Mouse (Mus musculus): ENCODE data around the gene Selenom. TPM values are rescaled to one million over a fixed set of nuclear protein-coding genes. Genes with fewer than 3 reads are reported as not detected.

The Selenom gene
- total RNA-seq, 1 experiment: 43.8 TPM

GRCm38 (mm10) chr11:3548564-3549295, 34.2 kb downstream of the Selenom start:
- in situ Hi-C loops (cut with MboI; ENCODE audit: low sequenced_read_pairs in 2 of 2, unreplicated experiment in 2 of 2): no loop called here
- no peaks in the 10 kb centered on the region for H3K36me3 ChIP-seq (ENCODE audit: control insufficient read depth, insufficient read depth, low read length, poor library complexity, severe bottlenecking)
- TF ChIP-seq CHD2 (IDR thresholded peaks at IDR 0.05; ENCODE audit: low read depth, low read length): no peak
- TF ChIP-seq HCFC1 (IDR thresholded peaks at IDR 0.05; ENCODE audit: borderline replicate concordance, insufficient read depth, low read length): no peak
- TF ChIP-seq ZNF384 (IDR thresholded peaks at IDR 0.05; ENCODE audit: low read depth, low read length): no peak
- TF ChIP-seq ZC3H11A (IDR thresholded peaks at IDR 0.05; ENCODE audit: borderline replicate concordance, low read depth, low read length): no peak
- TF ChIP-seq MAFK (IDR thresholded peaks at IDR 0.05; ENCODE audit: insufficient read depth, low read depth, low read length): no peak
- H3K4me3 ChIP-seq (ENCODE audit: insufficient read depth in 1 of 2, low read depth in 1 of 2, low read length in 2 of 2, poor library complexity in 1 of 2, severe bottlenecking in 1 of 2): no peak overlapping the region; a peak in 1 of 4 replicates
- no peaks in the 10 kb centered on the region for H3K9me3 ChIP-seq (ENCODE audit: control insufficient read depth, insufficient read depth, low read depth, low read length)
- H3K4me1 ChIP-seq (ENCODE audit: control insufficient read depth in 2 of 2, insufficient read depth in 2 of 2, low read length in 2 of 2, poor library complexity in 1 of 2): peaks cover 10 to 24% of the 10 kb centered on the region in 2 experiments
- peak overlapping the region; percentile 67 for H3K27ac ChIP-seq (ENCODE audit: insufficient read depth, low read depth, low read length, poor library complexity, severe bottlenecking)
- no peak for DNase-seq (ENCODE audit: low read depth, low spot score)
- H3K9ac ChIP-seq (ENCODE audit: insufficient read depth, low read depth, low read length, poor library complexity, severe bottlenecking): no peak overlapping the region

GRCm38 (mm10) chr11:3549791-3550190, 35.3 kb downstream of the Selenom start:
- no peak for TF ChIP-seq ZNF384 (IDR thresholded peaks at IDR 0.05; ENCODE audit: low read depth, low read length)

GRCm38 (mm10) chr11:3554976-3555375, 40.5 kb downstream of the Selenom start:
- H3K9ac ChIP-seq (ENCODE audit: insufficient read depth, low read depth, low read length, poor library complexity, severe bottlenecking): no peak overlapping the region
- H3K9me3 ChIP-seq (ENCODE audit: control insufficient read depth, insufficient read depth, low read depth, low read length): no peaks in the 10 kb centered on the region
- TF ChIP-seq ZC3H11A (IDR thresholded peaks at IDR 0.05; ENCODE audit: borderline replicate concordance, low read depth, low read length) (no peak), MAFK (IDR thresholded peaks at IDR 0.05; ENCODE audit: insufficient read depth, low read depth, low read length) (no peak), CHD2 (IDR thresholded peaks at IDR 0.05; ENCODE audit: low read depth, low read length) (no peak), ZNF384 (IDR thresholded peaks at IDR 0.05; ENCODE audit: low read depth, low read length) (no peak), HCFC1 (IDR thresholded peaks at IDR 0.05; ENCODE audit: borderline replicate concordance, insufficient read depth, low read length) (no peak)
- no peak overlapping the region for H3K4me3 ChIP-seq (ENCODE audit: insufficient read depth in 1 of 2, low read depth in 1 of 2, low read length in 2 of 2, poor library complexity in 1 of 2, severe bottlenecking in 1 of 2)
- no peak overlapping the region for H3K27ac ChIP-seq (ENCODE audit: insufficient read depth, low read depth, low read length, poor library complexity, severe bottlenecking)
- no peak for DNase-seq (ENCODE audit: low read depth, low spot score)
- H3K4me1 ChIP-seq (ENCODE audit: control insufficient read depth in 2 of 2, insufficient read depth in 2 of 2, low read length in 2 of 2, poor library complexity in 1 of 2): 0 out of 4 replicates have a peak, but pooled peaks cover 0 to 3% of the 10 kb centered on the region in 2 experiments
- H3K36me3 ChIP-seq (ENCODE audit: control insufficient read depth, insufficient read depth, low read length, poor library complexity, severe bottlenecking): no peaks in the 10 kb centered on the region
- in situ Hi-C loops (cut with MboI; ENCODE audit: low sequenced_read_pairs in 2 of 2, unreplicated experiment in 2 of 2): no loop called here

More at GRCm38 (mm10) chr11:3549791-3550190, 35.3 kb downstream of the Selenom start:
- H3K4me1 ChIP-seq (ENCODE audit: control insufficient read depth in 2 of 2, insufficient read depth in 2 of 2, low read length in 2 of 2, poor library complexity in 1 of 2): peaks cover 10 to 24% of the 10 kb centered on the region in 2 experiments
- no peak overlapping the region for H3K9ac ChIP-seq (ENCODE audit: insufficient read depth, low read depth, low read length, poor library complexity, severe bottlenecking)
- H3K27ac ChIP-seq (ENCODE audit: insufficient read depth, low read depth, low read length, poor library complexity, severe bottlenecking): no peak overlapping the region; the same call in 1 of the 2 replicates
- no peak for DNase-seq (ENCODE audit: low read depth, low spot score)
- in situ Hi-C loops (cut with MboI; ENCODE audit: low sequenced_read_pairs in 2 of 2, unreplicated experiment in 2 of 2): no loop called here
- H3K36me3 ChIP-seq (ENCODE audit: control insufficient read depth, insufficient read depth, low read length, poor library complexity, severe bottlenecking): no peaks in the 10 kb centered on the region
- H3K4me3 ChIP-seq (ENCODE audit: insufficient read depth in 1 of 2, low read depth in 1 of 2, low read length in 2 of 2, poor library complexity in 1 of 2, severe bottlenecking in 1 of 2): no peak overlapping the region
- no peaks in the 10 kb centered on the region for H3K9me3 ChIP-seq (ENCODE audit: control insufficient read depth, insufficient read depth, low read depth, low read length)

- Histone ChIP-seq H3K4me3 (ENCODE audit: insufficient read depth in 1 of 2, low read depth in 1 of 2, low read length in 2 of 2, poor library complexity in 1 of 2, severe bottlenecking in 1 of 2) (no peak overlapping the region), H3K9ac (ENCODE audit: insufficient read depth, low read depth, low read length, poor library complexity, severe bottlenecking) (no peak overlapping the region), H3K27ac (ENCODE audit: insufficient read depth, low read depth, low read length, poor library complexity, severe bottlenecking) (no peak overlapping the region), H3K36me3 (ENCODE audit: control insufficient read depth, insufficient read depth, low read length, poor library complexity, severe bottlenecking) (no peaks in the 10 kb centered on the region), H3K4me1 (ENCODE audit: control insufficient read depth in 2 of 2, insufficient read depth in 2 of 2, low read length in 2 of 2, poor library complexity in 1 of 2) (no peaks in the 10 kb centered on the region), H3K9me3 (ENCODE audit: control insufficient read depth, insufficient read depth, low read depth, low read length) (no peaks in the 10 kb centered on the region)
- TF ChIP-seq ZC3H11A (IDR thresholded peaks at IDR 0.05; ENCODE audit: borderline replicate concordance, low read depth, low read length) (no peak), HCFC1 (IDR thresholded peaks at IDR 0.05; ENCODE audit: borderline replicate concordance, insufficient read depth, low read length) (no peak), MAFK (IDR thresholded peaks at IDR 0.05; ENCODE audit: insufficient read depth, low read depth, low read length) (no peak)
- in situ Hi-C loops (cut with MboI; ENCODE audit: low sequenced_read_pairs in 2 of 2, unreplicated experiment in 2 of 2): no loop called here
- DNase-seq (ENCODE audit: low read depth, low spot score): no peak
These were observed 43.4 kb downstream of the Selenom start for GRCm38 (mm10) chr11:3557852-3558251.

GRCm38 (mm10) chr11:3560202-3560601, 45.7 kb downstream of the Selenom start:
- DNase-seq (ENCODE audit: low read depth, low spot score): no peak
- Histone ChIP-seq H3K4me3 (ENCODE audit: insufficient read depth in 1 of 2, low read depth in 1 of 2, low read length in 2 of 2, poor library complexity in 1 of 2, severe bottlenecking in 1 of 2) (no peak overlapping the region), H3K4me1 (ENCODE audit: control insufficient read depth in 2 of 2, insufficient read depth in 2 of 2, low read length in 2 of 2, poor library complexity in 1 of 2) (no peaks in the 10 kb centered on the region), H3K9me3 (ENCODE audit: control insufficient read depth, insufficient read depth, low read depth, low read length) (no peaks in the 10 kb centered on the region), H3K9ac (ENCODE audit: insufficient read depth, low read depth, low read length, poor library complexity, severe bottlenecking) (no peak overlapping the region), H3K27ac (ENCODE audit: insufficient read depth, low read depth, low read length, poor library complexity, severe bottlenecking) (no peak overlapping the region), H3K36me3 (ENCODE audit: control insufficient read depth, insufficient read depth, low read length, poor library complexity, severe bottlenecking) (no peaks in the 10 kb centered on the region)
- no peak for TF ChIP-seq ZNF384 (IDR thresholded peaks at IDR 0.05; ENCODE audit: low read depth, low read length)
- no peak for TF ChIP-seq CHD2 (IDR thresholded peaks at IDR 0.05; ENCODE audit: low read depth, low read length)
- no peak for TF ChIP-seq MAFK (IDR thresholded peaks at IDR 0.05; ENCODE audit: insufficient read depth, low read depth, low read length)
- TF ChIP-seq ZC3H11A (IDR thresholded peaks at IDR 0.05; ENCODE audit: borderline replicate concordance, low read depth, low read length): no peak
- no peak for TF ChIP-seq HCFC1 (IDR thresholded peaks at IDR 0.05; ENCODE audit: borderline replicate concordance, insufficient read depth, low read length)
- in situ Hi-C loops (cut with MboI; ENCODE audit: low sequenced_read_pairs in 2 of 2, unreplicated experiment in 2 of 2): no loop called here
